Mouse (Mus musculus): ENCODE results near the gene Rnf183.

The Rnf183 gene

DNA sequence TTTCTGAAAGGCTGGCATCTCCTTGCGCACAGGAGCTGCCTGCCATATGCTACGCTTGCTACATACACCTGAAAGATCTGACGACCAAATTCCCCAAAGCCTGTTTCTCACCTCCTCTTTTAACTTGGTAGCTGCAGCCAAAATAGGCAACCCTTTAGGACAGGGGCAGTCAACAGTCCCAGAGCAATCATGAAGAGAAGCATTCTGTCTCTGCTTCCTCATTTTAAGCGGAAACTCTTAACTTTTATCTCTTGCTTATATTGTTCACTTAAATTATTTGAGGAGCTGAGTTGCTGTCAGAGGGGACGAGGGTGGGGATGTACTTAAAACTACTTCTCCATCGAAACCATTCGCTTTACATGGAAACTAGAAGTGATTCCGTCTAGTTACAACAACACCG lies 5.4 kb downstream of the Rnf183 start:
- DNase-seq, result no peak

GRCm38 (mm10) chr4:62427978-62428758 lies 6.9 kb downstream of the Rnf183 start:
- no peak for DNase-seq

DNA sequence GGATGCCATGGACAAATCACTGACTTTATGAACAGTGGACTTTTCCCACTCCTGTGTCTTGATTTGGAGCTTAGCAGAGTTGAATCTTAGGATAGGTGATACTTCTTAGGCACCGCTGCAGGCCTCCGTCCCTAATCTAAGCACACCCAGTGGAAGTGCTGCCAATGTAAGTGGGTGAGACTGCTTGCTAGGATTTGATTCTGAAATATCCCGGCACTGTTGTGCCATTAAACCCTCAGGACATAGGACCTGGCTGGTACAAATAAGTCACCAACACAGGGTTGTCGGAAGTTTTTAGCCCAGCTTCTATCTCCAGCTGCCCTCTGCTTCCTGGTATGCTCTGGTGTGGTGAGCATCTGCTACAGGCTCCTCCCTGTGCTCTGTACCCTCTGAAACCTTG lies 9.2 kb downstream of the Rnf183 start:
- no peak for DNase-seq

GRCm38 (mm10) chr4:62419091-62419490 lies 16.0 kb downstream of the Rnf183 start:
- no peak for DNase-seq

- no peak for DNase-seq
Measured at GRCm38 (mm10) chr4:62418448-62418847, 16.6 kb downstream of the Rnf183 start.

GRCm38 (mm10) chr4:62411606-62412005 lies 23.4 kb downstream of the Rnf183 start:
- no peak for DNase-seq

- no peak for DNase-seq
Measured at GRCm38 (mm10) chr4:62410325-62410724, 24.7 kb downstream of the Rnf183 start.

DNA sequence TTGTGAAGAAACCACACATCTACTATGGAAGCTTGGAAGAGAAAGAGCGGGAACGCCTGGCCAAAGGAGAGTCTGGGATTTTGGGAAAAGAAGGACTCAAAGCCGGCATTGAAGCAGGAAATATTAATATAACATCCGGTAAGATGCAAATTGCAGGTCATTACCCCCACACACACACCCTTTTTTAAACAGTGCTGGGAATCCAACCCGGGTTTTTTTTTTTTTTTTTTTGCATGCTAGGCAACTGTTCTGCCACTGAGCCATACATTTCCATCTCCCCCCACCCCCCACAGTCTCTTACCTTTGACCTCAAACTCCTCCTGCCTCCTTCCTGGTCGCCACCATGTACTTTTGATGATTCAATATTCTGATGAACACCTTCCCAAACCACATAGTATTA lies 25.4 kb downstream of the Rnf183 start:
- DNase-seq, result no peak

DNA sequence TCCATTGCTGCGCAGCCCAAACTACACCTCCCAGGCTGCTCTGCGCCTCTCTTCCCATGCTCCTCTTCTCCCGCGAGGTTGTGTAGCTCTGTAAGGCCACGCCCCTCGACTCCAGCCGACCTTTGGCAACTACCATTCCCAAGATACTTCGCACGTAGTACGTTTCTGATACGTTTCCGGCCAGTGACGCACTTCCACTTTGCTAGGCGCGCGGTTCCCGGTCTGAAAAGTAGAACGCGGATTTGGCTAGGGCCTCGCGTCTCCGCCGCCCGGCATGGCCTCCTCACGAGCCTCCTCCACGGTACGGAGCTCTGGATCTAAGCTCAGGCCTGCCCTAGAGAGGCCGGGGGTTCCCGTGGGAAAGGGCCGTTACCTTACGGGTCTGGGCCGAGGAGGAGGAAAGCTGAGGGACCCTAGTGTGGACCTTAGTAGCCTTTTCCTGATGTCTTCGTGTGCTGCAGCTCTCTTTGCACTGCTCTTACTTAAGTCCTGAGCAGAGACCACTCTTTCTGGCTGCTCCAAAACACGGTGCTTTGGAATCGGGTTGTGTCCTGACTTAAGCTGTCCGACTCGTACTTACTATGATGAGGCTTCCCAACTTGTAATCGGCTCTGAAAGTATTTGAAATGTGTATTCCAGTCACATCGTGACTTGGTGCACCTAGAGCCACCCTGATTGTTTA lies 26.3 kb downstream of the Rnf183 start, which contains the start of the genes Cdc26 and Prpf4:
Cdc26 (minus strand) TSS at position 42 of the 682 bp plus-strand sequence.
Prpf4 (plus strand) TSS at position 197 of the 682 bp plus-strand sequence.
- peak; percentile 99 for DNase-seq

DNA sequence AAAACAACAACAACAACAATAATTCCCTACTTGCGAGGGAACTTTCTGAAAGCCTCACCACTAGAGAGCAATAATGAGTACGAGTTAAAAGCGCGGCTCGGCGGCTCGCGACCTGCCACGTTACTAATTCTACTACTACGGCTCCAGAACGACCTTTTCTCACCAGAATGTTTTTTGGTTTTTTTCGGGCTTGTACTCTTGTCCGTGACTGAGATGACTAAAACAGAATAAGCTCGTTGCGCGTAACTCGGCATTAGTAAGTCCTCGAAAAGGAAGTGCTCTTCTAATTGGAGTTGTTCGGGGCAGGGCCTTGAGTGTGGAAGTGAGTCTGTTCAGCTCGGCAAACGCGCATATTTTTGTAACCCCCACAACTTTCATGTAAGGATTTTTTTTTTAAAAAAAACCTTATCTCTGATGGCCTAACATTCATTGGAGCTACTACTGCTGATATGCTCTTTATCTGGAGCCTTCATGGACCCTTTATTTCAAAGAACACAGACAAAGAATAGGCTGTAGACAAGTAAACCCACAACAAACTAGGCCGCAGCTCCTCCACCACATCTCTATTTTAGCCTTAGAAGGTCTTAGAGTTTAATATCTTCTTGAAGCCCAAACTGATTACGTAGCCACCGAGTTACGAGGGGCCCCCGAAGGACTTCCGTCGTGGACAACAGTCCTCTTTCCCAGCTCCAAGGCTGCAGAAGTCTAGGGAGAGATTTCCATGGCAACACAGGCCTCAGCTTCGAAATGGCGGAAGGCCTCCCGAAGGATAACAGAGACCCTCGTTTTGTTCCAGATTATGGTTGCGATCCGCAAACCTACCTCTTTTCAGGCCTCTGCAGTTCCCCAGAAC lies 27.1 kb downstream of the Rnf183 start:
- DNase-seq, result peak; percentile 68 to 80

GRCm38 (mm10) chr4:62406133-62406532 lies 28.9 kb downstream of the Rnf183 start:
- no peak for DNase-seq

DNA sequence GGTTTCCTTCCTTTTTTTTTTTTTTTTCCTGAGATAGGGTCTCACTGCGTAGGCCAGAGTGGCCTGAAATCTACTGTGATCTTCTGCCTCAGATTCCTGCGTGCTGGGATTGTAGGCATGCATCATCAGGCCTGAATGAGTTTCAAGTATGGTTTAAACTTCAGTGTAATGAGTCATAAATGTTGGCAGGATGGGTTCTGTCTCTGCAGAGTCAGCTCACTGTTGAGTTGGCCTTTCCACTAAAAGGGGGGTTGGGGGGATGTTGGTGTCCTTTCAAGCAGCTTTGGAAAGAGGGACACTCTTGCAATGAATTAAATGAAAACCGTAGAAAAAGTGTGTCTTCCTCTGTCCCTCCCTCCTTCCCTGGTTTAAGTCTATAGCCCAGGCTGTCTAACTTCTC lies 36.1 kb downstream of the Rnf183 start:
- no peak for DNase-seq

DNA sequence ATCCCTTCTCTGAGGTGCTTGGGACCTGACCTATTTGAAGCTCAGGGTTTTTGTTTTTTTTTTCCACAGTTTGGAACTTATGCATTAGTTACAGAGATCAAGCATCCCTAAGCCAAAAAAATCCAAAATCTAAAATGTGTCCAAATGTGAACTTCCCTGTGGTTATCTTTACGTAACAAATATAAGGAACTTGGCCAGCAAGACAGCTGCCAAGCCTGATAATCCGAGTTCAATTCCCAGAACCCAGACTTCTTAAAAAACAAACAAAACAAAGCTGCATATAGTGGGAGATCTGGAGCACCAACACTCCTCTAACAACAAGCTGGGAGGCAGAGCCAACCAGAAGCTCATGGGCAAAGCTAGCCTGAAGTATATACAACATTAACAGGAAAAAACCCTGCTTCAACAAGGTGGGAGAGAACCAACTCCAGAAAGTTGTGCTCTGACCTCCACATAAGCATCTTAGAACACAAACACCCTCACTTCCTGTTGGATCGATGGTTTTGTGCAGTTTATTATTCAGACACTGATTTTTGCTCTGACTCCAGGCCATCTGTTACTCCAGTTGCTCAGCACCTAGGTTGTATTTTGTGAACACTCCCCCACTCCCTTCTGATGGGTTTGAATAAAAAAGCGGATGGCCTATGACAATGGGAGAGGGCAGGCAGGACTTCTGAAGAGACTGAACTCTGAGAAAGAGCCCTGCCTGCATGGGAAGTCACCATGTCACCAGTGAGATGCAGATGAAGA lies 37.3 kb downstream of the Rnf183 start:
- DNase-seq, result no peak

GRCm38 (mm10) chr4:62395806-62396205 lies 39.2 kb downstream of the Rnf183 start:
- no peak for DNase-seq

DNA sequence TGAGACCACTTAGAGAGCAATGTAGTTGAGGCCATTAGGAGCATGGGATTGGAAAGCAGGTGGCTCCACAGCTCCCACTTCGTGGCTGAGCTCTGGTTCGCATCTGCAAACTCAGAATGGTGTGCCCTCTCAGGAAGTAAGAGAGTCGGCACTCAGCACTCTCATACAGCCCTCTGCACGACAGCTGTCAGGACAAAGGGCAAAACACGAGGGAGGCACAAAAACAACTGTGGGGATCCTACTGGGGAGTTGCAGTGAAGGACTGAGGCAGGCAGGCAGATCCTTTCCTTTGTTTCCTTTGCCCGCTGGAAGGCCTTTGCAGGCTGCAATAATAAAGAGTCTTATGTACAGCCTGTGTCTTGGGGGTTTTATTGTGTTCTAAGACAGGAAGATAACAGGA lies 41.6 kb downstream of the Rnf183 start:
- no peak for DNase-seq

DNA sequence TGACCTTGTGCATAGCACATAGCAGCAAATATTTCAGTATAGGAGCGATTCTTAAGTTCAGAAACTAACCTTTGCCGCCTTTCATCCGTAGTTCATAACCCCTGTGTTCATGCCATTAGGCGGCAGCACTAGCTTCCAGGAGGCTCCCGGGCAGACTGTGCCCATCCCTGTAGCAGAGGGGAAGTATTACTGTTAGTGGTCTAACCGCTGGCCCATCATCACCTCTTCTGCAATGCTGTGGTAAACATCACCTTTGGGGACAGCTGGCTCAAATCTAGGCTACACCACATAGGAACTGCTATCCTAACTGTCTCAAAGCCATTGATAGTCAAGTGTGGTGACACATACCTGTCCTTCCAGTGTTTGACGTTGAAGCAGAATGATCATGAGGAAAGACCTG lies 43.2 kb downstream of the Rnf183 start:
- no peak for DNase-seq

- no peak for DNase-seq
Measured at GRCm38 (mm10) chr4:62389592-62390512, 45.2 kb downstream of the Rnf183 start.

DNA sequence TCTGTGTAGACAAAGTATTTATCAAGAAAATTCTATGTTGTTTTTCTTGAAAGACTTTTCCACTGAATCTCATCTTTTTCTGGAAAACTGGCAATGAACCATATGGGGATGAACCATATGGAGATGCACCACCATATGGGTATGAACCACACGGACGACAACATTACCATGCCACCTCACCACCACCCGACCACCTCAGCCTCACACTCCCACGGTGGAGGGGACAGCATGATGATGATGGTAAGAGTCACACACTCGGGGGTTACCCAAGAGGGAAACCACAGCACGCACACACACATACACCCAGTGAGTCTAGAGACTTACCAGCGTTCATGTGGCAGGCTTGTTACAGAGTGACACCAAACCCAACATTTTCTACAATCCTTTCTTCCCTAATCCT lies 49.6 kb downstream of the Rnf183 start:
- no peak for DNase-seq

DNA sequence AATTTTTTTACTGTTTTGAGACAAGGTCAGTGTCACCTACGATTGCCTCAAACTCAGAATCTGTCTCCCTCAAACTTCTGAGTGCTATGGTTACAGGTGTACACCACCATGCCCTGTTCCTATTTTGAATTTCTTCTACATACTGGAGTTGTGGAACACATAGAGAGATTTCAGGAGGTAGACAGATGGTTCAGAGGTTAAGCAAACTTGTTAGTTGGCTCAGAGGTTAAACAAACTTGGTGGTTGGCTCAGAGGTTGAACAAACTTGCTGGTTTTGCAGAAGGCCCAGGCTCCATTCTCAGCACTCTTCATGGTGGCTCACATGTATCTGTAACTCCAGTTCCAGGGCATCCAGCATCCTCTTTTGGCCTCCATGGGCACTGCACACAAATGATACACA lies 50.9 kb downstream of the Rnf183 start:
- no peak for DNase-seq

GRCm38 (mm10) chr4:62383752-62384151 lies 51.3 kb downstream of the Rnf183 start:
- DNase-seq, result no peak

GRCm38 (mm10) chr4:62383207-62383606 lies 51.8 kb downstream of the Rnf183 start:
- DNase-seq, result no peak

Measured in kidney, postnatal 4 days (tissue).